Mouse (Mus musculus) hindbrain, postnatal 0 days (tissue): ENCODE measurements at regions not wholly inside any gene's neighbourhood (a gene's known extent, or its start where the extent isn't known, plus 50 kb on each side); places are given as distances from the start of the nearest gene placed in this dataset.
A peak's percentile ranks its signal among the peaks of the same experiment; 100 is the strongest.

Experiments used
- ATAC-seq: fragments of 200-750 bp; cut with Nextera tagmentation; 2 replicates; pipeline ENCODE4 v1.8.0; 2017; ENCODE audit warnings: mild to moderate bottlenecking, moderate TSS enrichment, moderate library complexity
- DNase-seq: peaks from one replicate; pipeline ENCODE4 v3.0.0-alpha.2; 2015; ENCODE audit warnings: low spot score
- H3K27ac ChIP-seq: fragments of 300-500 bp; sonication (generic); 2 replicates; pipeline ENCODE4 v1.5.1; 2014; ENCODE audit warnings: mild to moderate bottlenecking
- H3K27me3 ChIP-seq: fragments of 300-500 bp; sonication (generic); 2 replicates; pipeline ENCODE4 v1.6.1; 2014; ENCODE audit warnings: low read length, mixed read lengths; ENCODE audit not compliant: insufficient read depth
- H3K36me3 ChIP-seq: fragments of 300-500 bp; sonication (generic); 2 replicates; pipeline ENCODE4 v1.6.1; 2014; ENCODE audit warnings: low read length, mixed read lengths; ENCODE audit not compliant: insufficient read depth
- H3K4me1 ChIP-seq: fragments of 300-500 bp; sonication (generic); 2 replicates; pipeline ENCODE4 v1.6.1; 2014; ENCODE audit warnings: antibody characterized with exemption, low read length, mixed read lengths; ENCODE audit not compliant: insufficient read depth
- H3K4me2 ChIP-seq: fragments of 300-500 bp; sonication (generic); 2 replicates; pipeline ENCODE4 v1.6.1; 2014; ENCODE audit warnings: low read depth, mild to moderate bottlenecking, low read length, moderate library complexity, mixed read lengths
- H3K4me3 ChIP-seq: fragments of 300-500 bp; sonication (generic); 2 replicates; pipeline ENCODE4 v1.5.1; 2014; ENCODE audit warnings: low read length
- H3K9ac ChIP-seq: fragments of 300-500 bp; sonication (generic); replicated peaks from 2 replicates; pipeline ENCODE4 v1.6.1; 2014; ENCODE audit warnings: mild to moderate bottlenecking, low read length, moderate library complexity, mixed read lengths
- H3K9me3 ChIP-seq: fragments of 300-500 bp; sonication (generic); 2 replicates; pipeline ENCODE4 v1.6.1; 2016; ENCODE audit warnings: low read length, mixed read lengths
- CTCF ChIP-seq: IDR thresholded peaks from 2 replicates; pipeline ENCODE4 v1.5.1; 2016; ENCODE audit warnings: antibody characterized with exemption, control low read depth, low read depth
- WGBS: fragments of 180-500 bp; shearing (Covaris S2); extraction: QIAGEN DNeasy Blood & Tissue Kit; methylation state at CpG from one replicate; pipeline ENCODE4 v1.1.7; 2014; 5-methylcytosine and 5-hydroxymethylcytosine counted together

DNA sequence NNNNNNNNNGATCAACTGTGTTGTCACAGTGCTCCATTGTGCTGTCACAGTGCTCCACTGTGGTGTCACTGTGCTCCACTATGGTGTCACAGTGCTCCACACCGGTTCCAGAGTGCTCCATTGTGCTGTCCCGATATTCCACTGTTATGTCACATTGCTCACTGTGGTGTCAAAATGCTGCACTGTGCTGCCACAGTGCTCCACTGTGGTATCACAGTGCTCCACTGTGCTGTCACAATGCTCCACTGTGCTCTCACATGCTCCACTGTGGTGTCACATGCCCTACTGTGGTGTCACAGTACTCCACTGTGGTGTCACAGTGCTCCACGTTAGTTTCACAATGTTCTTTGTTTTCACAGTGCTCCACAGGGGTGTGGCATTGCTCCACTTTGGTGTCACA is 359.3 kb upstream of the Olfr161 start:
- no peak for DNase-seq
- Histone ChIP-seq H3K4me1 (no peaks in the 10 kb centered on the region), H3K4me2 (no peak overlapping the region), H3K36me3 (no peaks in the 10 kb centered on the region), H3K9me3 (peaks cover 43% of the 10 kb centered on the region), H3K4me3 (no peak overlapping the region), H3K27me3 (no peaks in the 10 kb centered on the region), H3K9ac (no peak overlapping the region), H3K27ac (no peak overlapping the region)
- TF ChIP-seq CTCF = no peak
- 79% methylated on average over 3 of the region's 3 CpGs for WGBS
- ATAC-seq = peak; percentile 66; the same call in 1 of the 2 replicates

DNA sequence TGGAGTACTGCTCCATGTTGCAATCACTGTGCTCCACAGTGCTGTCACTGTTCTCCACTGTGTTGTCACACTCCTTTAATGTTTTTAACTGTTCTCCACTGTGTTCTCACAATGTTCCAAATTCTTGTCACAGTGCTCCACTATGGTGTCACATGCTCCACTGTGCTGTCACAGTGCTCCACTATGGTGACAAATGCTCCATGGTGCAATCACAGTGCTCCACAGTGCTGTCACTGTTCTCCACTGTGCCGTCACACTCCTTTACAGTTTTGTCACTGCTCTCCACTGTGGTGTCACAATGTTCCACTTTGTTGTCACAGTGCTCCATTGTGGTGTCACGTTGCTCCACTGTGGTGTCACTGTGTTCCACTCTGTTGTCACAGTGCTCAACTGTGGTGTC is 358.2 kb upstream of the Olfr161 start:
- Histone ChIP-seq H3K4me2 (no peak overlapping the region), H3K36me3 (no peaks in the 10 kb centered on the region), H3K4me3 (no peak overlapping the region), H3K27ac (no peak overlapping the region), H3K27me3 (no peaks in the 10 kb centered on the region), H3K4me1 (no peaks in the 10 kb centered on the region), H3K9ac (no peak overlapping the region), H3K9me3 (peaks cover 43% of the 10 kb centered on the region)
- DNase-seq (no peak), ATAC-seq (peak; percentile 46; the same call in 1 of the 2 replicates)
- TF ChIP-seq CTCF = no peak
- WGBS = 53% methylated on average over 2 of the region's 2 CpGs

DNA sequence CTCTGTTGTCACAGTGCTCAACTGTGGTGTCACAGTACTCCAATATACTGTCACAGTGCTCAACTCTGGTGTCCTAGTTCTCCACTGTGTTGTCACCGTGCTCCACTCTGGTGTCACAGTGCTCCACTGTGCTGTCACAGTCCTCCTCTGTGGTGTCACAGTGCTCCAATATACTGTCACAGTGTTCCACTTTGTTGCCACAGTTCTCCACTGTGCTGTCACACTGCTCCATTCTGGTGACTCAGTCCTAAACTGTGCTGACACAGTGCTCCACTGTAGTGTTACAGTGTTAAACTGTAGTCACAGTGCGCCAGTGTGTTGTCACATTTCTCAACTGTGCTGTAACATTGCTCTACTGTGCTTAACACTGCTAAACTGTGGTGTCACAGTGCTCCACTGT is 356.8 kb upstream of the Olfr161 start:
- ATAC-seq = peak; percentile 50
- WGBS = 48% methylated on average over 2 of the region's 2 CpGs
- Histone ChIP-seq H3K36me3 (no peaks in the 10 kb centered on the region), H3K4me2 (no peak overlapping the region), H3K9ac (no peak overlapping the region), H3K4me3 (no peak overlapping the region), H3K9me3 (peaks cover 53% of the 10 kb centered on the region), H3K27ac (no peak overlapping the region), H3K4me1 (no peaks in the 10 kb centered on the region), H3K27me3 (no peaks in the 10 kb centered on the region)
- no peak for TF ChIP-seq CTCF
- no peak for DNase-seq

DNA sequence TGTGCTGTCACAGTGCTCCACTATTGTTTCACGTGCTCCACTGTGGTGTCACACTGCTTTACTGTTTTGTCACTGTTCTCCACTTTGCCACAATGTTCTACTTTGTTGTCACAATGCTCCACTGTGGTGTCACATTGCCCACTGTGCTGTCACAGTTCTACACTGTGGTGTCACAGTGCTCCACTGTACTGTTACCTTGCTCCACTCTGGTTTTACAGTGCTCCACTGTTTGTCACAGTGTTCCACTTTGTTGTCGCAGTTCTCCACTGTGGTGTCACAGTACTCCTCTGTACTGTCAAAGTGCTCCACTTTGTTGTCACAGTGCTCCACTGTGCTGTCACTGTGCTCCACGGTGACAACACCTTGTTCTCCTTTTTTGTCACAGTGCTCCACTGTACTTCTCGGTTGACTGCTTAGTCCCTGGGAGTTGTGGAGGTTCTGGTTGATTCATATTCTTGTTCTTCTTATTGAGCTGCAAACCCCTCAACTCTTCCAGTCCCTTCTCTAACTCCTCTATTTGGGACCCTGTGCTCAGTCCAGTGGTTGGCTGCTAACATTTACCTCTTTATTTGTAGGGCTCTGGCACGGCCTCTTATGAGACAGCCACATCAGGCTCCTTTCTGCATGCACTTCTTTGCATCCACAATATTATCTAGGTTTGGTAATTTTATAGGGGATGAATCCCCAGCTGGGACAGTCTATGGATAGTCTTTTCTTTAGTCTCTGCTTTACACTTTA is 349.7 kb upstream of the Olfr161 start:
- DNase-seq = no peak
- TF ChIP-seq CTCF = no peak
- no peaks in the 10 kb centered on the region for H3K27me3 ChIP-seq
- H3K9me3 ChIP-seq = peaks cover 54% of the 10 kb centered on the region
- no peak overlapping the region for H3K4me2 ChIP-seq
- no peaks in the 10 kb centered on the region for H3K4me1 ChIP-seq
- no peaks in the 10 kb centered on the region for H3K36me3 ChIP-seq
- no peak overlapping the region for H3K9ac ChIP-seq
- WGBS = 68% methylated on average over 5 of the region's 5 CpGs
- H3K4me3 ChIP-seq = no peak overlapping the region
- peak; percentile 45; the same call in 1 of the 2 replicates for ATAC-seq
- H3K27ac ChIP-seq = no peak overlapping the region

DNA sequence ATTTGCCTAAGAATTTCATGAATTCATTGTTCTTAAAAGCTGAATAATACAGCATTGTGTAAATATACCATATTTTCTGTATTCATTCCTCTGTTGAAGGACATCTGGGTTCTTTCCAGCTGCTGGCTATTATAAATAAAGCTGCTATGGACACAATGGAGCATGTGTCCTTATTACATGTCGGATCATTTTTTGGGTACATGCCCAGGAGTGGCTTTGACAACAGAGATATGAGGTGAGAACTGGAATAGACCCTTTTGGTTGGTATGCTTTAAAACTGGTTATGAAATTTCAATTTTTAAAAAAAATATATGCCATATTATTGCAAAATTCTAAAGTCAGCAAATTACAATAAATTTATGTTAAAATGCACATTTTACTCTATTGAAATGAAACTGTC is 348.9 kb upstream of the Olfr161 start:
- H3K4me1 ChIP-seq = no peaks in the 10 kb centered on the region
- 63% methylated on average over 1 of the region's 1 CpGs for WGBS
- no peak for TF ChIP-seq CTCF

DNA sequence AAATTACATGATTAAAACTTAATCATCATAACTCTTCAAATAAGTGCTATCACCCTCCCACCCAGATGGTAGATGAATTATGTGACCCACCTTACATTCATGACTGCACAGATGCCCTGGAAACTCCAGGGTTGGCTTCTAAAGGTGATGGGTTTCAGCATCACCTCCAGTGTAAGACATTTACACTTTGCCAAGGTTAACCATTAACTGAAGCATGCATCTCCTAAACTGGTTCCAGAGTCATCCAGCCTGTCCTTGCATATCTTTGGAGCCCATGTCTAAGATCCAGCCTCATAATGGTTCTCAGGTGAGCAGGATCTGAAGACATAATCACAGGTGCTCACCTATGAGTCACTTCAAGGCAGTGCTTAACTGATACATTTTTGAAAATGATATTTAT is 344.4 kb upstream of the Olfr161 start:
- Histone ChIP-seq H3K9ac (no peak overlapping the region), H3K4me2 (no peak overlapping the region), H3K4me3 (no peak overlapping the region), H3K27me3 (no peaks in the 10 kb centered on the region), H3K9me3 (peaks cover 36% of the 10 kb centered on the region), H3K36me3 (no peaks in the 10 kb centered on the region), H3K27ac (no peak overlapping the region), H3K4me1 (no peaks in the 10 kb centered on the region)
- TF ChIP-seq CTCF = no peak
- peak; percentile 61; the same call in 1 of the 2 replicates for ATAC-seq
- no peak for DNase-seq

More for the DNA sequence above, 348.9 kb upstream of the Olfr161 start:
- Histone ChIP-seq H3K27me3 (no peaks in the 10 kb centered on the region), H3K4me3 (no peak overlapping the region), H3K9me3 (peaks cover 59% of the 10 kb centered on the region), H3K4me2 (no peak overlapping the region), H3K27ac (no peak overlapping the region), H3K9ac (no peak overlapping the region), H3K36me3 (no peaks in the 10 kb centered on the region)
- DNase-seq = no peak
- no peak for ATAC-seq

DNA sequence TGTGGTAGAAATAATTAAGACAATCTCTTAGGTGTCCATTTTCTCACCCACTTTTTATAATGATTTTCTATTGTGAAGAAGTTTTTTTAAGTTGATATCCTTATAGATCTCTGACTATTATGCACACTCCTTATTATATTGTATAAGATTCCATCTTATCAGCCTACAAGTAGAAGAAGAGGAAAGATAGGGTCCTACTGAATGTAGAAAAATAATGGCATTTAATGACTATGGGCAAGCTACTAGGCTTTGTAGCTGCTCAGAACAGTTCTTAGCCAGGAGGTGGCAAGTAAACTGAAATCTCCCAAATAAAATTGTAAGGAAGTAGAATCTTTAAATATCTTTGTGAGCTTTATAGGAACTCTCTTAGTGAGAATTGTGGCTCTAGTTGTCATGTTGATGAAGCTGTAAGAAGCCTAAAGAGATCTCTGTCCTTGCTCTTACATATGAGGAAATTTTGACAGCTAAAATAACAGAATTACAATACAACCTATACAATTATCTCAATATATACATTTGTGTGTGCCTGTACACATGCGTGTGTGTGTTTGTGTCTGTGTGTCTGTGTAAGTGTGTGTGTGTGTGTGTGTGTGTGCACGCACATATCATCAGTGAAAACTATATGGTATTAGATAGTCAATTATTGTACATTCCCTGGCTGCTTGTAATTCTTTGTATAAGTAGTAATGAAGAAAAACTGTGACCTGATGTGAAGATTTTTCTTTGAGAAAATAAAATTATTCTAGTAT is 343.7 kb upstream of the Olfr161 start:
- Histone ChIP-seq H3K36me3 (no peaks in the 10 kb centered on the region), H3K4me3 (no peak overlapping the region), H3K4me1 (no peaks in the 10 kb centered on the region), H3K27ac (no peak overlapping the region), H3K9ac (no peak overlapping the region), H3K27me3 (no peaks in the 10 kb centered on the region), H3K9me3 (peaks cover 29% of the 10 kb centered on the region), H3K4me2 (no peak overlapping the region)
- 52% methylated on average over 2 of the region's 2 CpGs for WGBS
- no peak for DNase-seq
- no peak for ATAC-seq
- TF ChIP-seq CTCF = no peak
